Mouse (Mus musculus) kidney, postnatal 10 days (tissue): Measurements from ENCODE around the gene Mrpl14.

ENCODE experiments used
- DNase-seq: peaks from one replicate; pipeline ENCODE4 v3.0.0; 2021; ENCODE audit warnings: mixed read lengths

Mrpl14 gene

GRCm38 (mm10) chr17:45686093-45686619, at the start of gene Mrpl14:
Mrpl14 (plus strand) TSS chr17:45686322.
- DNase-seq: peak; percentile 98

GRCm38 (mm10) chr17:45638596-45639295, 47.4 kb upstream of the Mrpl14 start:
- DNase-seq: no peak

GRCm38 (mm10) chr17:45641981-45642380, 44.1 kb upstream of the Mrpl14 start:
- no peak for DNase-seq

GRCm38 (mm10) chr17:45642701-45643100, 43.4 kb upstream of the Mrpl14 start:
- DNase-seq: peak; percentile 86

GRCm38 (mm10) chr17:45644185-45644584, 41.9 kb upstream of the Mrpl14 start:
- no peak for DNase-seq

- no peak for DNase-seq
These were observed 32.9 kb upstream of the Mrpl14 start for GRCm38 (mm10) chr17:45653233-45653632.

GRCm38 (mm10) chr17:45655820-45656219, 30.3 kb upstream of the Mrpl14 start:
- DNase-seq: peak; percentile 48

GRCm38 (mm10) chr17:45659225-45659624, 26.9 kb upstream of the Mrpl14 start, which contains the start of gene Capn11:
Capn11 (minus strand) TSS chr17:45659325.
- DNase-seq: no peak

GRCm38 (mm10) chr17:45663106-45663919, 22.8 kb upstream of the Mrpl14 start:
- DNase-seq: peak; percentile 85

- no peak for DNase-seq
These were observed 21.5 kb upstream of the Mrpl14 start for GRCm38 (mm10) chr17:45664608-45665007.

- peak; percentile 13 for DNase-seq
These were observed 20.0 kb upstream of the Mrpl14 start for GRCm38 (mm10) chr17:45666091-45666490.

- DNase-seq: no peak
These were observed 18.6 kb upstream of the Mrpl14 start for GRCm38 (mm10) chr17:45667481-45667880.

GRCm38 (mm10) chr17:45667986-45668385, 18.1 kb upstream of the Mrpl14 start:
- DNase-seq: no peak

- no peak for DNase-seq
These were observed 14.3 kb upstream of the Mrpl14 start for GRCm38 (mm10) chr17:45671821-45672220.

- DNase-seq: no peak
These were observed 13.5 kb upstream of the Mrpl14 start for GRCm38 (mm10) chr17:45672598-45672997.

GRCm38 (mm10) chr17:45678106-45678505, 8.0 kb upstream of the Mrpl14 start:
- peak; percentile 86 for DNase-seq

- peak; percentile 66 for DNase-seq
These were observed 5.6 kb upstream of the Mrpl14 start for GRCm38 (mm10) chr17:45680391-45680980.

GRCm38 (mm10) chr17:45681588-45681987, 4.5 kb upstream of the Mrpl14 start:
- DNase-seq: no peak

GRCm38 (mm10) chr17:45682843-45683242, 3.3 kb upstream of the Mrpl14 start:
- no peak for DNase-seq

- DNase-seq: no peak
These were observed 1.4 kb upstream of the Mrpl14 start for GRCm38 (mm10) chr17:45684667-45685131.

- peak; percentile 72 for DNase-seq
These were observed 690 bp upstream of the Mrpl14 start for GRCm38 (mm10) chr17:45685171-45686092.

- no peak for DNase-seq
These were observed 594 bp downstream of the Mrpl14 start, which contains the start of gene Tmem63b for GRCm38 (mm10) chr17:45686716-45687115. Tmem63b (minus strand) TSS chr17:45686905.
